Mouse (Mus musculus) MEL (cell line): ENCODE data around the gene Prx.

ENCODE experiments used
- MAFK ChIP-seq: IDR thresholded peaks from 2 replicates; pipeline ENCODE4 v1.6.1; 2011; ENCODE audit warnings: low read depth, mild to moderate bottlenecking, low read length, improper control_type of control experiment, borderline replicate concordance
- RAD21 ChIP-seq: IDR thresholded peaks from 2 replicates; pipeline ENCODE4 v1.6.1; 2011; ENCODE audit warnings: mild to moderate bottlenecking, low read depth, low read length, improper control_type of control experiment
- UBTF ChIP-seq: IDR thresholded peaks from 2 replicates; pipeline ENCODE4 v1.6.1; 2012; ENCODE audit warnings: low read depth, mild to moderate bottlenecking, inconsistent platforms, low read length, improper control_type of control experiment, moderate library complexity, borderline replicate concordance; ENCODE audit not compliant: insufficient read depth

DNA sequence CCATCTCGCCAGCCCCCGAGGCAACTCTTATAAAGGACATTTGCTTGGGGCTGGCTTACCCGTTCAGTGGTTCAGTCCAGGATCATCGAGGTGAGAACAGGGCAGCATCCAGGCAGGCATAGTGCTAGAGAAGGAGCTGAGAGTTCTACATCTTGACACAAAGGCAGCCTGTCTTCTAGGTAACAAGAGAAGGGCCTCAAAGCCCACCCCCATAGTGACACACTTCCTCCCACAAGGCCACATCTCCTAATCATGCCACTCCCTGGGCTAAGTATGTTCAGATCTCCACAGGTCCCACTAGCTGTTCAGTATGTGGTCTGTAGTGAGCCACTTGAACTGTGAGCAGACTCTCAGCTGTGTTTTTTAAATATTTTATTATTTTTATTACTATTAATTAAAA is 15.3 kb upstream of the Prx start:
- TF ChIP-seq MAFK (no peak), UBTF (no peak), RAD21 (no peak)
